Mouse (Mus musculus): ENCODE results near the gene Themis3.

- TF ChIP-seq CTCF (IDR thresholded peaks at IDR 0.05; ENCODE audit: insufficient read depth, low read length) (no peak), POLR2A (IDR thresholded peaks at IDR 0.05; ENCODE audit: borderline replicate concordance, extremely low read depth, low read depth, low read length) (no peak)
Measured at GRCm38 (mm10) chr17:66510221-66510683, 84.2 kb downstream of the Themis3 start.

Data from lung, adult 2 months (tissue).